Mouse (Mus musculus) liver, embryonic 11.5 days (tissue): ENCODE measurements around the gene Adipor2. TPM values are rescaled to one million over a fixed set of nuclear protein-coding genes. Genes with fewer than 3 reads are reported as not detected.

ENCODE experiments used
- ATAC-seq: fragments of 200-750 bp; cut with Nextera tagmentation; replicated peaks from 2 replicates; pipeline ENCODE4 v1.8.0; 2017; ENCODE audit warnings: moderate number of reproducible peaks, mild to moderate bottlenecking, moderate TSS enrichment, moderate library complexity; ENCODE audit not compliant: low FRiP score
- DNase-seq: peaks from one replicate; pipeline ENCODE4 v3.0.0-alpha.2; 2017; ENCODE audit warnings: low spot score
- H3K27ac ChIP-seq: fragments of 300-500 bp; sonication (generic); 2 replicates; pipeline ENCODE4 v1.5.1; 2014; ENCODE audit warnings: mild to moderate bottlenecking, low read depth, low read length, control low read depth
- H3K27me3 ChIP-seq: fragments of 300-500 bp; sonication (generic); replicated peaks from 2 replicates; pipeline ENCODE4 v1.6.1; 2014; ENCODE audit warnings: low read length, mixed read lengths; ENCODE audit not compliant: control insufficient read depth, insufficient read depth
- H3K36me3 ChIP-seq: fragments of 300-500 bp; sonication (generic); 2 replicates; pipeline ENCODE4 v1.6.1; 2014; ENCODE audit warnings: mild to moderate bottlenecking, low read length, moderate library complexity, mixed read lengths; ENCODE audit not compliant: control insufficient read depth, insufficient read depth
- H3K4me1 ChIP-seq: fragments of 300-500 bp; sonication (generic); replicated peaks from 2 replicates; pipeline ENCODE4 v1.6.1; 2014; ENCODE audit warnings: low read length, mixed read lengths; ENCODE audit not compliant: control insufficient read depth, insufficient read depth
- H3K4me2 ChIP-seq: fragments of 300-500 bp; sonication (generic); 2 replicates; pipeline ENCODE4 v1.6.1; 2014; ENCODE audit warnings: mild to moderate bottlenecking, control low read depth, moderate library complexity
- H3K4me3 ChIP-seq: fragments of 300-500 bp; sonication (generic); 2 replicates; pipeline ENCODE4 v1.5.1; 2014; ENCODE audit warnings: low read depth, low read length, control low read depth
- H3K9ac ChIP-seq: fragments of 300-500 bp; sonication (generic); 2 replicates; pipeline ENCODE4 v1.6.1; 2014; ENCODE audit warnings: low read depth, low read length, control low read depth
- H3K9me3 ChIP-seq: fragments of 300-500 bp; sonication (generic); 2 replicates; pipeline ENCODE4 v1.6.1; 2016; ENCODE audit warnings: low read length, inconsistent platforms, mixed read lengths; ENCODE audit not compliant: control insufficient read depth
- WGBS: fragments of 180-500 bp; shearing (Covaris S2); extraction: QIAGEN DNeasy Blood & Tissue Kit; methylation state at CpG from one replicate; pipeline ENCODE4 v1.1.7; 2014; 5-methylcytosine and 5-hydroxymethylcytosine counted together
- polyA plus RNA-seq: library from polyadenylated mRNA; unstranded; fragments of >200 nt; fragmentation: Nextera tagmentation; extraction: Ambion mirVana; gene quantifications from 2 replicates; pipeline ENCODE4 v1.2.1, GENCODE M21; 2014

The Adipor2 gene
- polyA plus RNA-seq, 1 experiment from 2014 or later = 15.8 TPM

- ATAC-seq = no peak
These were observed 79.2 kb downstream of the Adipor2 start for GRCm38 (mm10) chr6:119338121-119338912.

GRCm38 (mm10) chr6:119337287-119337686, 80.2 kb downstream of the Adipor2 start:
- H3K27me3 ChIP-seq = peaks cover 8% of the 10 kb centered on the region; the same call in 1 of the 2 replicates
- H3K4me3 ChIP-seq = no peak overlapping the region
- no peak overlapping the region for H3K4me2 ChIP-seq
- WGBS = 72% methylated on average over 3 of the region's 3 CpGs
- DNase-seq = no peak
- no peaks in the 10 kb centered on the region for H3K36me3 ChIP-seq
- H3K4me1 ChIP-seq = no peaks in the 10 kb centered on the region
- no peaks in the 10 kb centered on the region for H3K9me3 ChIP-seq
- no peak overlapping the region for H3K27ac ChIP-seq
- no peak for ATAC-seq
- no peak overlapping the region for H3K9ac ChIP-seq

More at GRCm38 (mm10) chr6:119338121-119338912, 79.2 kb downstream of the Adipor2 start:
- no peak for DNase-seq
- 49% methylated on average over 11 of the region's 11 CpGs for WGBS
- Histone ChIP-seq H3K9ac (no peak overlapping the region), H3K4me2 (no peak overlapping the region), H3K27me3 (no peaks in the 10 kb centered on the region), H3K36me3 (no peaks in the 10 kb centered on the region), H3K4me3 (no peak overlapping the region), H3K27ac (no peak overlapping the region), H3K9me3 (no peaks in the 10 kb centered on the region), H3K4me1 (no peaks in the 10 kb centered on the region)

DNA sequence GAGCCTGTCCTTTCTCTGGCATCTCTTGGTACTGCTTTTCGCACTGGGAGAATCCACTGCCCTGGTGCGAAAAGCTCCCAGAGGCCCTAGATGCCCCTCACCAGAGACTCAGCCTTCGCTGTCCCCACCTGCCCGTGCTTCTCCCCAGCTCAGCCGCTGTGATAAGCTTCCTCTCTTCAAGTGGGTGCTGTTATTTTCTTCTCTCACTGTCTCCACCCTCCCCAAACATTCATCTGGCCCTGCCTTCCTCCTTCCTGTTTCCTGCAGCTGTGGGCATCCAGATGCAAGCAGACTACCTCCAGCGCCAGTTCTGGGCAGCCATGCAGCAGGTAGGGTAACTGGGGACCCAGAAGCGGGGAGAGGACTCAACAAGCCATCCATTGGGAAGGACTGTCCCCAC, 81.4 kb downstream of the Adipor2 start:
- H3K9ac ChIP-seq = no peak overlapping the region
- 54% methylated on average over 7 of the region's 7 CpGs for WGBS
- ATAC-seq (no peak), DNase-seq (no peak)
- H3K27me3 ChIP-seq = peaks cover 19% of the 10 kb centered on the region
- no peak overlapping the region for H3K27ac ChIP-seq
- no peaks in the 10 kb centered on the region for H3K9me3 ChIP-seq
- no peaks in the 10 kb centered on the region for H3K4me1 ChIP-seq
- no peaks in the 10 kb centered on the region for H3K36me3 ChIP-seq
- no peak overlapping the region for H3K4me2 ChIP-seq
- H3K4me3 ChIP-seq = no peak overlapping the region

DNA sequence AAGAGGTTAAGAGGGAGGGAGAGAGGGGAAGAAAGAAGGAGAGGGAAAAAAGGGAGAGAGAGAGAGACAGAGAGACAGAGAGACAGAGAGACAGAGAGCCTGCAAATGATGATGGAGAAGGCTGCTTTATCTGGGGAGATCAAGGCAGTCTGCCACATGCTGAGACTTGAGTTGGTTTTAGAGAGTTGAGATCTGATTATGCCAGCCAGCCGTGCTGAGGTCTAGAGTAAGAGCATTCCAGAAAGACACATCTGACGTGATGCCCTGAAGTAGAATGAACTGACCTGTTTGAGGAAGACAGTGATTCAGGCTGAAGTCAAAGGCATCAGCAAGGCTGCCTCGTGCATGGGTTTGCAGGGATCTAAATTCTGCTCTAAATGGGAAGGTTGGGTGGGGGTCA, 83.7 kb downstream of the Adipor2 start:
- Histone ChIP-seq H3K4me2 (no peak overlapping the region), H3K9me3 (no peaks in the 10 kb centered on the region), H3K36me3 (no peaks in the 10 kb centered on the region), H3K4me3 (no peak overlapping the region), H3K4me1 (no peaks in the 10 kb centered on the region), H3K27me3 (peaks cover 42% of the 10 kb centered on the region), H3K27ac (no peak overlapping the region), H3K9ac (no peak overlapping the region)
- 35% methylated on average over 3 of the region's 3 CpGs for WGBS
- DNase-seq = no peak
- no peak for ATAC-seq

DNA sequence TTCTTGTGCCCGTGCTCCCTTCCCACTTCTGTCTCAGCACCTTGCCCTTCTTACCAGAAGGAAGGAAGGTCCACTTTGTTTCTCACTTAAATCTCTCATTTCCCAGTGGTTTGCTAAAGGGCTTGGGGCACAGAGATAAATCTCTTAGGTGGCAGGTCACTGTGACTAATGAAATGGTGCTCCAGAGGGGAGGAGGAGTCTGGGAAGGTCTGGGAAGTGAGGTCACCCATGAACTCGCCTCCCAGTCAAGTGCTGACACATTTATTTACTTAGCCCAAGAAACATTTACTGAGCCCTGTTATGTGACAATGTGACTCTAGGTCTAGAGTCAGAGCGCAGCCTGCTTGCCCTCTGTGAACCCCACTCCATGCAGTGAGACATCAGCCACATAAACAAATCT, 84.3 kb downstream of the Adipor2 start:
- H3K4me2 ChIP-seq = no peak overlapping the region
- 12% methylated on average over 3 of the region's 3 CpGs for WGBS
- no peaks in the 10 kb centered on the region for H3K9me3 ChIP-seq
- H3K4me3 ChIP-seq = no peak overlapping the region
- peaks cover 47% of the 10 kb centered on the region for H3K27me3 ChIP-seq
- no peaks in the 10 kb centered on the region for H3K36me3 ChIP-seq
- H3K27ac ChIP-seq = no peak overlapping the region
- H3K9ac ChIP-seq = no peak overlapping the region
- ATAC-seq (no peak), DNase-seq (no peak)
- no peaks in the 10 kb centered on the region for H3K4me1 ChIP-seq

- no peak overlapping the region for H3K4me3 ChIP-seq
- H3K27ac ChIP-seq = no peak overlapping the region
- H3K9ac ChIP-seq = no peak overlapping the region
- peaks cover 58% of the 10 kb centered on the region for H3K27me3 ChIP-seq
- no peak overlapping the region for H3K4me2 ChIP-seq
- no peaks in the 10 kb centered on the region for H3K36me3 ChIP-seq
- 23% methylated on average over 1 of the region's 1 CpGs for WGBS
- ATAC-seq (no peak), DNase-seq (no peak)
- H3K9me3 ChIP-seq = no peaks in the 10 kb centered on the region
- H3K4me1 ChIP-seq = no peaks in the 10 kb centered on the region
These were observed 85.4 kb downstream of the Adipor2 start for GRCm38 (mm10) chr6:119332111-119332510.

DNA sequence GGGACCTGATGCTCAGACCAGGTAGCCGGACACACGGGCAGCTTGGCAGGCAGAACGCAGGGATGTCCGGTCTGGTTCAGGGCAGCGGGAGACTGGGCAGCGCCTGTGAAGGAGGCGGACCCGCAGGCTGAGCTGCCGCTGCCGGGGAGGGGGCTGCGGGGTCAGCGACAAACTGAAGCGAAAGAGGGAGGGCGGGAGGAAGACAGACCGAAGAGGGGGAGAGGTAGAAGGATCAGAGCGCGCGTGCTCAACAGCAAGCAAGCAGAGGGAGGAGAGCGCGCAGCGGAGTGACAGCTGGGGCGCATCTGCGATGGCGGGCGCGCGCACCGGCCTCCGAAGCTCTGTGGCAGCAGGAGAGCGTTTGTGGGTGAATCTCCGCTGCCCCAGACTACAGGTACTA, 87.0 kb downstream of the Adipor2 start, which contains the start of gene Lrtm2:
Gene Lrtm2 (minus strand): TSS at position 261 of the 400 bp plus-strand sequence.
- no peak within 1 kb of the TSS for H3K9ac ChIP-seq
- DNase-seq (no peak), ATAC-seq (no peak)
- no peaks in the 10 kb centered on the region for H3K4me1 ChIP-seq
- H3K27me3 ChIP-seq = peaks cover 66% of the 10 kb centered on the region
- H3K36me3 ChIP-seq = no peaks in the 10 kb centered on the region
- no peaks in the 10 kb centered on the region for H3K9me3 ChIP-seq
- 1% methylated on average over 30 of the region's 31 CpGs for whole genome bisulfite sequencing
- H3K4me3 ChIP-seq = peak within 1 kb of the TSS; percentile 27
- H3K4me2 ChIP-seq = peak within 1 kb of the TSS; percentile 54
- H3K27ac ChIP-seq = no peak within 1 kb of the TSS

- H3K27ac ChIP-seq = no peak overlapping the region
- 19% methylated on average over 6 of the region's 6 CpGs for WGBS
- H3K27me3 ChIP-seq = peaks cover 69% of the 10 kb centered on the region
- H3K9ac ChIP-seq = no peak overlapping the region
- no peak overlapping the region for H3K4me3 ChIP-seq
- no peaks in the 10 kb centered on the region for H3K9me3 ChIP-seq
- ATAC-seq (no peak), DNase-seq (no peak)
- no peaks in the 10 kb centered on the region for H3K36me3 ChIP-seq
- H3K4me2 ChIP-seq = no peak overlapping the region; the same call in 1 of the 2 replicates
- H3K4me1 ChIP-seq = no peaks in the 10 kb centered on the region
These were observed 87.6 kb downstream of the Adipor2 start for GRCm38 (mm10) chr6:119329936-119330335.

DNA sequence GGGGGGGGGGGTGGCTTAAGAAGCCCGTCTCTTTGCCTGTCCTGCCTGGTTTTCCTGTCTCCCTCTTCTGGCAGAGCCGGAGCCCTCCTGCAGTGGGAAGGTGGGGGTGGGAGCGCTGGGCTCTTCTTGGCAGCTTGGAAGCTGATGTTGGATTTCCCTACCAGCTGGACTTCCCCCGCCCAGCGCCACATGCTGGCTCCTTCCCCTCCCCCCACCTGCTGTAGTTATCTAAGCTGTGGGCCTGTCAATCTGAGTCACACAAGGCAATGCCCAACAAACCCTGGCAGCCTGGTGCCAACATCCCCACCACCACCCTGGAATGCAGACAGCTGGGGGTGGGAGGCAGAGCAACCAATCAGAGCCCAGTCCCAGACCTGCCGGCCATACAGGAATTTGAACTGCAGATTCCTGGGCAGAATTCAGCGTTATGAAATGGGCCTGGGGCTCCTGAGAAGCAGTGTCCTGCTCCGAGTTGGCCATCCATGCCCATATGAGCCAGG, 88.2 kb downstream of the Adipor2 start:
- no peaks in the 10 kb centered on the region for H3K9me3 ChIP-seq
- H3K27me3 ChIP-seq = peaks cover 73% of the 10 kb centered on the region
- H3K4me2 ChIP-seq = no peak overlapping the region
- ATAC-seq (no peak), DNase-seq (no peak)
- WGBS = 2% methylated on average over 8 of the region's 8 CpGs
- H3K9ac ChIP-seq = no peak overlapping the region
- no peaks in the 10 kb centered on the region for H3K36me3 ChIP-seq
- no peak overlapping the region for H3K27ac ChIP-seq
- H3K4me3 ChIP-seq = no peak overlapping the region
- H3K4me1 ChIP-seq = no peaks in the 10 kb centered on the region
